Mouse (Mus musculus) left cerebral cortex, adult 8-10 months (tissue): ENCODE measurements at regions not wholly inside any gene's neighbourhood (a gene's known extent, or its start where the extent isn't known, plus 50 kb on each side); places are given as distances from the start of the nearest gene placed in this dataset.
A peak's percentile ranks its signal among the peaks of the same experiment; 100 is the strongest.

Experiments used
- DNase-seq, 2 experiments: peaks; one replicate each; pipeline ENCODE4 v3.0.0; 2022; ENCODE audit warnings: low spot score in 2 of 2

GRCm38 (mm10) chr3:135971611-135972010 is 146.5 kb downstream of the Slc39a8 start:
- DNase-seq = peak; percentile 13 to 60

- DNase-seq = peak; percentile 10 to 57
Observed at GRCm38 (mm10) chr3:135972413-135972812, 147.3 kb downstream of the Slc39a8 start.

GRCm38 (mm10) chr3:135973243-135973642 is 148.2 kb downstream of the Slc39a8 start:
- DNase-seq = no peak

- DNase-seq = no peak
Observed at GRCm38 (mm10) chr3:135973842-135974241, 148.8 kb downstream of the Slc39a8 start.

GRCm38 (mm10) chr3:135974769-135975168 is 149.7 kb downstream of the Slc39a8 start:
- no peak for DNase-seq

GRCm38 (mm10) chr3:135987171-135987570 is 162.1 kb downstream of the Slc39a8 start:
- DNase-seq = no peak

GRCm38 (mm10) chr3:135989281-135989680 is 164.2 kb downstream of the Slc39a8 start:
- DNase-seq = no peak

GRCm38 (mm10) chr3:135990338-135990737 is 165.3 kb downstream of the Slc39a8 start:
- no peak for DNase-seq

GRCm38 (mm10) chr3:135990814-135991454 is 165.9 kb downstream of the Slc39a8 start:
- DNase-seq = no peak

GRCm38 (mm10) chr3:136000592-136001160 is 175.6 kb downstream of the Slc39a8 start:
- no peak for DNase-seq
